Mouse (Mus musculus) myocyte (in vitro differentiated cells): ENCODE measurements around the gene Gm10382.
A peak's percentile ranks its signal among the peaks of the same experiment; 100 is the strongest.

Experiments
- CEBPB ChIP-seq: IDR thresholded peaks from 2 replicates; pipeline ENCODE4 v1.6.1; 2011; ENCODE audit warnings: mild to moderate bottlenecking, moderate library complexity; ENCODE audit not compliant: poor library complexity, insufficient read depth, severe bottlenecking
- E2F4 ChIP-seq: IDR thresholded peaks from one replicate; pipeline ENCODE4 v1.6.1; 2011; ENCODE audit warnings: mild to moderate bottlenecking, control low read depth, moderate library complexity; ENCODE audit not compliant: insufficient read depth
- MAX ChIP-seq: IDR thresholded peaks from one replicate; pipeline ENCODE4 v1.6.1; 2011; ENCODE audit warnings: low read depth, mild to moderate bottlenecking, control low read depth
- MYOD1 ChIP-seq, 3 experiments: IDR thresholded peaks; one replicate each; pipeline ENCODE4 v1.6.1; 2011; ENCODE audit warnings: control low read depth in 2 of 3, low read depth in 2 of 3, mild to moderate bottlenecking in 2 of 3, moderate library complexity in 1 of 3; ENCODE audit not compliant: insufficient read length in 2 of 3, control insufficient read depth in 1 of 3
- POLR2A ChIP-seq: IDR thresholded peaks from one replicate; pipeline ENCODE4 v1.6.1; 2011; ENCODE audit warnings: low read depth, mild to moderate bottlenecking, control low read depth, moderate library complexity; ENCODE audit not compliant: insufficient read length
- REST ChIP-seq: IDR thresholded peaks from one replicate; pipeline ENCODE4 v1.6.1; 2011; ENCODE audit warnings: mild to moderate bottlenecking, control low read depth, moderate library complexity; ENCODE audit not compliant: insufficient read depth, insufficient read length
- SRF ChIP-seq: IDR thresholded peaks from one replicate; pipeline ENCODE4 v1.6.1; 2011; ENCODE audit warnings: low read depth; ENCODE audit not compliant: control insufficient read depth, insufficient read length
- TCF12 ChIP-seq: IDR thresholded peaks from one replicate; pipeline ENCODE4 v1.6.1; 2011; ENCODE audit warnings: mild to moderate bottlenecking, control low read depth; ENCODE audit not compliant: poor library complexity, insufficient read depth, severe bottlenecking
- USF1 ChIP-seq: IDR thresholded peaks from one replicate; pipeline ENCODE4 v1.6.1; 2011; ENCODE audit warnings: low read depth, mild to moderate bottlenecking, control low read depth, moderate library complexity

GRCm38 (mm10) chr5:125392977-125393621 lies 4.0 kb downstream of the Gm10382 start:
- peak; percentile 55 for TF ChIP-seq POLR2A
- no peak for TF ChIP-seq MAX
- peak; percentile 68 for TF ChIP-seq USF1
- TF ChIP-seq REST, result no peak
- no peak for TF ChIP-seq E2F4
- peak; percentile 32 for TF ChIP-seq TCF12
- peak; percentile 46; the same call in 1 of the 2 replicates for TF ChIP-seq CEBPB
- peak; percentile 71 to 98 (median 77) for TF ChIP-seq MYOD1 (IDR thresholded peaks at IDR 0.05; ENCODE audit: control insufficient read depth in 1 of 3, insufficient read length in 2 of 3, low read depth in 2 of 3)
- peak; percentile 96 for TF ChIP-seq SRF
